Mouse (Mus musculus) forebrain, embryonic 10.5 days (tissue): ENCODE measurements around the gene St6galnac5. TPM values are rescaled to one million over a fixed set of nuclear protein-coding genes. Genes with fewer than 3 reads are reported as not detected.

Source experiments
- DNase-seq: peaks from one replicate; pipeline ENCODE4 v3.0.0-alpha.2; 2017; ENCODE audit warnings: low spot score; ENCODE audit errors: extremely low spot score
- H3K27ac ChIP-seq: fragments of 300-500 bp; sonication (generic); 2 replicates; pipeline ENCODE4 v1.5.1; 2016; ENCODE audit warnings: mild to moderate bottlenecking
- H3K27me3 ChIP-seq: fragments of 300-500 bp; sonication (generic); 2 replicates; pipeline ENCODE4 v1.6.1; 2016; ENCODE audit warnings: mild to moderate bottlenecking; ENCODE audit not compliant: poor library complexity, severe bottlenecking
- H3K36me3 ChIP-seq: fragments of 300-500 bp; sonication (generic); replicated peaks from 2 replicates; pipeline ENCODE4 v1.6.1; 2016; ENCODE audit warnings: mild to moderate bottlenecking, moderate library complexity
- H3K4me1 ChIP-seq: fragments of 300-500 bp; sonication (generic); 2 replicates; pipeline ENCODE4 v1.6.1; 2016
- H3K4me3 ChIP-seq: fragments of 300-500 bp; sonication (generic); 2 replicates; pipeline ENCODE4 v1.5.1; 2016; ENCODE audit warnings: mild to moderate bottlenecking, moderate library complexity
- H3K9me3 ChIP-seq: fragments of 300-500 bp; sonication (generic); 2 replicates; pipeline ENCODE4 v1.6.1; 2016; ENCODE audit warnings: mild to moderate bottlenecking, moderate library complexity
- WGBS: fragments of 180-500 bp; shearing (Covaris S2); methylation state at CpG from one replicate; pipeline ENCODE4 v1.1.7; 2016; 5-methylcytosine and 5-hydroxymethylcytosine counted together
- polyA plus RNA-seq: library from polyadenylated mRNA; unstranded; fragments of >200 nt; fragmentation: Nextera tagmentation; extraction: Ambion mirVana; gene quantifications from 2 replicates; pipeline ENCODE4 v1.2.1, GENCODE M21; 2016

St6galnac5 gene
- polyA plus RNA-seq, 1 experiment from 2014 or later, result 1.1 TPM

DNA sequence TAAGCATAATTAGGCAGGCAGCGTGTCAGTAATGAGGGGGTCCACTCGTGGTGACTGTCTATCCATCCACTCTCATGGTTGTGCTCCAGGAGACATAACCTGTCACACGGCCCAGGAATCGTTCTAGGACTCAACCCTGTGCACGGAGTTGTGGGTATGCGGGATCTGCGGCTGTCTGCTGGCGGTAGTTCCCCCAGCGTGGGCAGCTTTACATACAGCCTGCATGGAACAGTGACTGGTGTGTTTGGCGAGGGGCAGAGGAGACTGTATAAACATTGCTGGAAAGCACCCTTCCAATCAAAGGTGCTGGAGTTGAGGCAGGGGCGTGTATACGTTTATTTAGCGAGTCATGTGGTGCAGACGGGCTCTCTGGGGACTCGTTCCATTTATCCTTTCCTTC is 58.5 kb downstream of the St6galnac5 start:
- H3K4me1 ChIP-seq, result peaks cover 18% of the 10 kb centered on the region
- no peak for DNase-seq
- no peak overlapping the region for H3K27ac ChIP-seq
- no peaks in the 10 kb centered on the region for H3K36me3 ChIP-seq
- no peaks in the 10 kb centered on the region for H3K27me3 ChIP-seq
- 89% methylated on average over 15 of the region's 15 CpGs for WGBS
- H3K9me3 ChIP-seq, result no peaks in the 10 kb centered on the region
- H3K4me3 ChIP-seq, result no peak overlapping the region

DNA sequence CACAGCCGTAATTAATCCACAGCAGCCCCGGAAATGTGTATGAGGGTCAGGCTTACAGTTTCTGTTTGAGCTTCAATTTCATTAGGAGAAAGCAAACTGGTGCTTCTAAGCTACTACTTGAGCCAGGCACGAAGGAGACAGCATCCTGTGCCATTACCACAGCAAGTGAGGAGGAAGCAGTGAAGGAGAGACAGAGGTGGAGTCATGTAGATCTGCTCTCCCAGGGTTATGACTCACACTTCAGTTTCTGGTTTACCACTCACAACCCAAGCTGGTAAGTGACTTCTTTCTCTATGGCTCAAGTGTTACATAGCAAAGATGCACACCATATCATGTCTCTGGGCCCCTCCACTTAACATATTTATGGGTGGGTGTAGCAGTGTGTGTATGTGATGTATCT is 61.7 kb downstream of the St6galnac5 start:
- Histone ChIP-seq H3K4me1 (peaks cover 3% of the 10 kb centered on the region; the same call in 1 of the 2 replicates), H3K9me3 (no peaks in the 10 kb centered on the region), H3K4me3 (no peak overlapping the region), H3K36me3 (no peaks in the 10 kb centered on the region), H3K27ac (no peak overlapping the region), H3K27me3 (no peaks in the 10 kb centered on the region)
- DNase-seq, result no peak
- 82% methylated on average over 3 of the region's 3 CpGs for WGBS

GRCm38 (mm10) chr3:152919101-152919500 is 62.9 kb downstream of the St6galnac5 start:
- WGBS, result 75% methylated on average over 10 of the region's 10 CpGs
- Histone ChIP-seq H3K9me3 (no peaks in the 10 kb centered on the region), H3K4me1 (peaks cover 3% of the 10 kb centered on the region; the same call in 1 of the 2 replicates), H3K4me3 (no peak overlapping the region), H3K27ac (no peak overlapping the region), H3K27me3 (no peaks in the 10 kb centered on the region), H3K36me3 (no peaks in the 10 kb centered on the region)
- DNase-seq, result no peak

DNA sequence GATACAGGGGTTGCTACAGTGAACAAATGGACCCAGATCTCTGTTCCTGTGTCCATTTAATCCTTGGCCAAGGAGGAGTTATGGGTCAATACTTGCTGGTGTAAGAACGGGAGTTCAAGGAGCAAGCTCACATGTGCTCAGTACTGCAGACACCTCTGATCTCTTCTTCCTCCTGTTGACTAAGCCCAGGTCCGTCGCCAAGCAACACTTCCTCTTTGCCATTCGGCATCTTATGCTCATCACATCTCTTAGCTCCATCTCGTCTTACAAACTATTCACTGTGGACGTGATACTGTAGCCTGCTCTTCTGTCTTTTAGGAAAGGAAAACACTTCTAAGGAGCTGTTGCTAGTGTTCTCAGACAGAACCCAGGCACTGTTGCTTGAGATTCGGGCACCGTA is 64.5 kb downstream of the St6galnac5 start:
- H3K9me3 ChIP-seq, result no peaks in the 10 kb centered on the region
- no peaks in the 10 kb centered on the region for H3K27me3 ChIP-seq
- WGBS, result 87% methylated on average over 8 of the region's 8 CpGs
- no peak for DNase-seq
- H3K36me3 ChIP-seq, result no peaks in the 10 kb centered on the region
- no peak overlapping the region for H3K27ac ChIP-seq
- H3K4me3 ChIP-seq, result no peak overlapping the region
- H3K4me1 ChIP-seq, result no peaks in the 10 kb centered on the region

- Histone ChIP-seq H3K9me3 (no peaks in the 10 kb centered on the region), H3K4me1 (no peaks in the 10 kb centered on the region), H3K36me3 (no peaks in the 10 kb centered on the region), H3K27me3 (no peaks in the 10 kb centered on the region), H3K27ac (no peak overlapping the region), H3K4me3 (no peak overlapping the region)
- WGBS, result 89% methylated on average over 6 of the region's 6 CpGs
- DNase-seq, result no peak
Observed at GRCm38 (mm10) chr3:152914376-152914775, 67.7 kb downstream of the St6galnac5 start.

DNA sequence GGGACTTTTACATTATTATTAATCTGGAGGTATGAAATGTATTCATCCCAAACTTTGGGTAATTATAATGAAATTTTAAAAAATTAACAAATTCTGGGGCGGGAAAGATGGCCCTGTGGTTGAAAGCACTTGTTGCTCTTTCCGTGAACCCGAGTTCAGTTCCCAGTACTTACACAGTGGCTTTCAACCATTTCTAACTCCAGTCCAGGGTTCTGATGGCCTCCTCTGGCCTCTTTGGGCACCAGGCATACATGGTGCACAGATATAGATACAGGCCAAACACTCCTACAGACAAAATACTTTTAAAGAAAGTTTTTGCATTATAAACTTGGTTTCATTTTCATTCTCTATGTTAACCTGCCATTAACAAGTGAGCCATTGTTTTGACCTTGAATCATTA is 68.4 kb downstream of the St6galnac5 start:
- no peak overlapping the region for H3K27ac ChIP-seq
- H3K36me3 ChIP-seq, result no peaks in the 10 kb centered on the region
- no peak for DNase-seq
- H3K9me3 ChIP-seq, result no peaks in the 10 kb centered on the region
- no peak overlapping the region for H3K4me3 ChIP-seq
- WGBS, result 91% methylated on average over 3 of the region's 3 CpGs
- no peaks in the 10 kb centered on the region for H3K27me3 ChIP-seq
- H3K4me1 ChIP-seq, result no peaks in the 10 kb centered on the region

GRCm38 (mm10) chr3:152913150-152913549 is 68.9 kb downstream of the St6galnac5 start:
- H3K27ac ChIP-seq, result no peak overlapping the region
- no peak for DNase-seq
- 95% methylated on average over 10 of the region's 10 CpGs for WGBS
- no peaks in the 10 kb centered on the region for H3K9me3 ChIP-seq
- no peaks in the 10 kb centered on the region for H3K27me3 ChIP-seq
- H3K36me3 ChIP-seq, result no peaks in the 10 kb centered on the region
- H3K4me1 ChIP-seq, result no peaks in the 10 kb centered on the region
- H3K4me3 ChIP-seq, result no peak overlapping the region

- WGBS, result 91% methylated on average over 23 of the region's 23 CpGs
- Histone ChIP-seq H3K9me3 (no peaks in the 10 kb centered on the region), H3K36me3 (no peaks in the 10 kb centered on the region), H3K4me1 (no peaks in the 10 kb centered on the region), H3K27ac (no peak overlapping the region), H3K4me3 (no peak overlapping the region), H3K27me3 (no peaks in the 10 kb centered on the region)
- no peak for DNase-seq
Observed at GRCm38 (mm10) chr3:152912216-152913101, 69.6 kb downstream of the St6galnac5 start.

- no peaks in the 10 kb centered on the region for H3K36me3 ChIP-seq
- no peaks in the 10 kb centered on the region for H3K4me1 ChIP-seq
- no peaks in the 10 kb centered on the region for H3K9me3 ChIP-seq
- no peaks in the 10 kb centered on the region for H3K27me3 ChIP-seq
- DNase-seq, result no peak
- WGBS, result 91% methylated on average over 4 of the region's 4 CpGs
- no peak overlapping the region for H3K4me3 ChIP-seq
- no peak overlapping the region for H3K27ac ChIP-seq
Observed at GRCm38 (mm10) chr3:152911578-152911977, 70.5 kb downstream of the St6galnac5 start.

GRCm38 (mm10) chr3:152907683-152908082 is 74.4 kb downstream of the St6galnac5 start:
- whole genome bisulfite sequencing, result 81% methylated on average over 5 of the region's 5 CpGs
- no peak overlapping the region for H3K27ac ChIP-seq

DNA sequence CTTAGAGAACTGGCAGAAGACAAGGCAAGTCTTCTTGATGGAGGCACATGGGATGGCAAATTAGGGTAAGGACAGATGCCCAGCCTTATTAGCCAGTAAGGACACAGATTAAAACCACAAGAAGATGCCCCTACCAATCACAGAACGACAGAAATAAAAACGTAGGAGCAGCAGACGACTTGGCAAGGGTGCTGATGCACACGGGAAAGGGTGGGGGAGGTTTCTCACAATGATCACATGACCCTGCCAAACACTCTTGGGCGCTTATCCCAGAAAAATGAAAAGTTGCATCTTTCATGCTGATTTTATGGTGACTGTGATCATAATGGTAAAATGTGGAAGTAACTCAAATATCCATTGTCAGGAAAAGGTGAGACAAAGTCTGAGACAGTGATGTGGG is 75.0 kb downstream of the St6galnac5 start:
- Histone ChIP-seq H3K4me3 (no peak overlapping the region), H3K9me3 (no peaks in the 10 kb centered on the region), H3K27me3 (no peaks in the 10 kb centered on the region), H3K4me1 (no peaks in the 10 kb centered on the region), H3K27ac (no peak overlapping the region), H3K36me3 (no peaks in the 10 kb centered on the region)
- 84% methylated on average over 5 of the region's 5 CpGs for WGBS
- DNase-seq, result no peak

More at GRCm38 (mm10) chr3:152907683-152908082, 74.4 kb downstream of the St6galnac5 start:
- no peak for DNase-seq
- Histone ChIP-seq H3K9me3 (no peaks in the 10 kb centered on the region), H3K4me1 (no peaks in the 10 kb centered on the region), H3K4me3 (no peak overlapping the region), H3K36me3 (no peaks in the 10 kb centered on the region), H3K27me3 (no peaks in the 10 kb centered on the region)

DNA sequence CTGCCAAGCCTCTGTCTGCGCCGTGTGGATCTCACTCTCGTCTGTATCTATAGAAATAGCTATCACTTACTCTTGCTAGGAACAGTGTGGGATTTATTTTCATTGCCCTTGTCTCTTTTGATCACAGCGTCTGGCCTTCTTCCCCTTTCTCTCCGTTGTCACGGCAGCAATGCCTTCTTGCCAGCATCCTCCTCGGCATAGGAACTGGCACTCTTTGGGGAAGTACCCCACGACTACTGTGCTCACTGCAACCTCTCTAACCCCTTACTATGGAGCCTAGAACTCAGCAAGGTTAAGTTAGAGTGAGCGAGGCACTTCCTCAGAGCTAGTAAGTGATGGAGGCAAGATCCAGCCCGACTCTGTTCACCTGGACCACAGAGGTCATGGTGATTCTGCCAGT is 76.2 kb downstream of the St6galnac5 start:
- Histone ChIP-seq H3K36me3 (no peaks in the 10 kb centered on the region), H3K27me3 (no peaks in the 10 kb centered on the region), H3K9me3 (no peaks in the 10 kb centered on the region), H3K4me3 (no peak overlapping the region), H3K4me1 (no peaks in the 10 kb centered on the region), H3K27ac (no peak overlapping the region)
- no peak for DNase-seq
- 84% methylated on average over 10 of the region's 10 CpGs for WGBS

DNA sequence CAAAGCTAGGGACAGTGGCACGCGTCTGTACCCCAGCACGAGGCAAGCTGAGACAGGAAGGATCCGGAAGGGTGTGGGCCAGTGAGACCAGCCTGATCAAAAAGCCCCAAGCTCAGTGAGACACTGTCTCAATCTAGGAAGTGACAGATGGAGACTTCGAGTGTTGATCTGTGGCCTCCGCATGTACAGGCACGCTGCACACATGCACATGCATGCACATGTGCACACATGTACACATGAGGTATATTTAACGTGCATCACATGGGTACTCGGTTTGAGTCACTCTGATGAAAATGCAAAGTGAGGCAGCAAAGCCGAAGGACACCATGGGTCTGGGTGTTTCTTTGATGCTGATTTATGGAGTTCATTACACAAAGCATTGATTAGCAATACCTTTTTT is 77.0 kb downstream of the St6galnac5 start:
- no peaks in the 10 kb centered on the region for H3K4me1 ChIP-seq
- 91% methylated on average over 10 of the region's 10 CpGs for WGBS
- no peaks in the 10 kb centered on the region for H3K9me3 ChIP-seq
- H3K27me3 ChIP-seq, result no peaks in the 10 kb centered on the region
- H3K36me3 ChIP-seq, result no peaks in the 10 kb centered on the region
- no peak overlapping the region for H3K4me3 ChIP-seq
- H3K27ac ChIP-seq, result no peak overlapping the region
- DNase-seq, result no peak
